Mouse (Mus musculus) cortical plate, adult 2 months (tissue): ENCODE results near the gene Zfp329.
A peak's percentile ranks its signal among the peaks of the same experiment; 100 is the strongest.

Experiments
- CTCF ChIP-seq: fragments of 200-500 bp; IDR thresholded peaks from 2 replicates; pipeline ENCODE4 v1.5.1; 2011; ENCODE audit warnings: mild to moderate bottlenecking, control low read depth, low read length; ENCODE audit not compliant: insufficient read depth; ENCODE audit errors: extremely low read depth
- POLR2A ChIP-seq: fragments of 200-500 bp; IDR thresholded peaks from 2 replicates; pipeline ENCODE4 v1.6.1; 2011; ENCODE audit warnings: mild to moderate bottlenecking, low read length, control low read depth; ENCODE audit not compliant: insufficient read depth; ENCODE audit errors: extremely low read depth

GRCm38 (mm10) chr7:12818521-12819295 is at the start of gene Zfp329:
- TF ChIP-seq POLR2A (peak; percentile 93), CTCF (no peak)
